Mouse (Mus musculus): ENCODE data around the gene Rarres2. TPM values are rescaled to one million over a fixed set of nuclear protein-coding genes. Genes with fewer than 3 reads are reported as not detected.

Gene Rarres2
- total and polyA plus RNA-seq, 2 experiments from 2014 or later: 65.7 to 72.8 TPM

DNA sequence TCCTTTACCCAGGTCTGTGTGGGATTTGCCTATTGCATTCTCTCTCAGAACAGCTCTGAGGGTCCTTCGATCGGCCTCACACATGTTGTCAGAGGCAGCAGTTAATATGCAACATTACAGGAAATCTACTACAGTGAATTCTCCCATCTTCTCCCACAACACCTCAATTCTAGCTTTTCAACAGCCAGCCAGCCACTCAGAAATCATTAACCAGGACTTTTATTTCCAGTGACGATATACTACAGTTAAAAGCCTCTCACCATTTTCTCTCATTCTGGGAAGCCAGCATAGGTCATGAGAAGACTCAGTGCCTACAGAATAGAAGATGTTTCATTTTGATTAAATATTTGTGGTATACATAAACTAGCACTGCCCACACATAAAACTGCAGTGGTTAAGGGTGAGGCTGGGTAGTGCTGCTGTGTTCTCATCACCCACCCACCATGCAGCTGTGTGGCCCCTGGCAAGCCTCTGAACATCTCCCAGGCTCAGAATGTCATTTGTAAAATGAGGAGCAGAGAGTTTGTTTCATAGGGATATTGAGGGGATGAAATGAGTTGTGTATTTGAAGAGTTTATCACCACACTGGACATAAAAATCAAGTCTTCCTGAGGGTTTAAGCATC lies 18.7 kb upstream of the Rarres2 start:
- Histone ChIP-seq H3K36me3 (replicated peaks; ENCODE audit: control insufficient read depth, insufficient read depth, low read length) (peaks cover 7% of the 10 kb centered on the region), H3K4me3 (ENCODE audit: low read depth, low read length) (no peak overlapping the region), H3K9ac (replicated peaks; ENCODE audit: low read depth, low read length) (no peak overlapping the region), H3K4me1 (ENCODE audit: control insufficient read depth, insufficient read depth) (peaks cover 30% of the 10 kb centered on the region), H3K27ac (ENCODE audit: low read depth) (no peak overlapping the region), H3K27me3 (ENCODE audit: control insufficient read depth, insufficient read depth, low read length) (no peaks in the 10 kb centered on the region), H3K9me3 (replicated peaks; ENCODE audit: control insufficient read depth, low read length) (no peaks in the 10 kb centered on the region), H3K4me2 (ENCODE audit: low read depth, low read length) (no peak overlapping the region)
- ATAC-seq (ENCODE audit: insufficient read depth, low read depth): no peak
- no peak for TF ChIP-seq EP300 (IDR thresholded peaks at IDR 0.05; ENCODE audit: low read depth)
- no peak for TF ChIP-seq CTCF (IDR thresholded peaks at IDR 0.05; ENCODE audit: low read depth)
- WGBS: 85% methylated on average over 3 of the region's 3 CpGs
- DNase-seq (ENCODE audit: low spot score): no peak

DNA sequence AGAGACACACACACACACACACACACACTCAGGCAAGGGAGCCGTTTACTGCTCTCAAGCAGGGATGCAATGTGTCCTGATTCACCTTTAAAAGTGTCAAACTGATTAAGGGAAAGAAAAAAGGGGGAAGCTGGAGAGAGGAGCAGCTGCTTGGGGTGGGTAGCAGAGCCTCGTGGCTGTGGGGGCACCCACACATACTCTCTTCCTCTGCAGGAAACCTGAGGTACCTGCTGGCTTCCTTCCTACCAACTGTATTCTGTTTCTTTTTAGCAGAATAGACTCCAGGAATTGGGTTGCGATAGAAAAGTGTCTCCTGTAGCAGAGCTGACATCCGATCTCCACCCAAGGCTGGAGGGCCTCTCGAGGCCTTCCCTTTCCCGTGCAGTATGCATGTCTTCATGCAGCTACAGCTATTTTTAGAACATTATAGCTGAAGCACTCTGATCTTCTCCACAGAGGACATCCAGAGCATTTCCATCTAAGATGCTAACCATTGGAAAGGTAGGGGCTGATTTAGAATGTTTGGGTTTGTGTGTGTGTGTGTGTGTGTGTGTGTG lies 16.7 kb upstream of the Rarres2 start, which contains the start of gene Gm45021:
TSS of gene Gm45021 (plus strand) at position 417 of the 557 bp plus-strand sequence.
- Histone ChIP-seq H3K4me1 (ENCODE audit: control insufficient read depth, insufficient read depth) (peaks cover 17% of the 10 kb centered on the region), H3K36me3 (replicated peaks; ENCODE audit: control insufficient read depth, insufficient read depth, low read length) (no peaks in the 10 kb centered on the region), H3K9me3 (replicated peaks; ENCODE audit: control insufficient read depth, low read length) (no peaks in the 10 kb centered on the region), H3K27me3 (ENCODE audit: control insufficient read depth, insufficient read depth, low read length) (no peaks in the 10 kb centered on the region), H3K4me2 (ENCODE audit: low read depth, low read length) (no peak within 1 kb of the TSS), H3K4me3 (ENCODE audit: low read depth, low read length) (no peak within 1 kb of the TSS), H3K27ac (ENCODE audit: low read depth) (peak within 1 kb of the TSS; percentile 80), H3K9ac (replicated peaks; ENCODE audit: low read depth, low read length) (no peak within 1 kb of the TSS; the same call in 1 of the 2 replicates)
- no peak for ATAC-seq (ENCODE audit: insufficient read depth, low read depth)
- no peak for TF ChIP-seq EP300 (IDR thresholded peaks at IDR 0.05; ENCODE audit: low read depth)
- TF ChIP-seq CTCF (IDR thresholded peaks at IDR 0.05; ENCODE audit: low read depth): no peak
- peak; percentile 73 for DNase-seq (ENCODE audit: low spot score)
- WGBS: 11% methylated on average over 6 of the region's 6 CpGs

DNA sequence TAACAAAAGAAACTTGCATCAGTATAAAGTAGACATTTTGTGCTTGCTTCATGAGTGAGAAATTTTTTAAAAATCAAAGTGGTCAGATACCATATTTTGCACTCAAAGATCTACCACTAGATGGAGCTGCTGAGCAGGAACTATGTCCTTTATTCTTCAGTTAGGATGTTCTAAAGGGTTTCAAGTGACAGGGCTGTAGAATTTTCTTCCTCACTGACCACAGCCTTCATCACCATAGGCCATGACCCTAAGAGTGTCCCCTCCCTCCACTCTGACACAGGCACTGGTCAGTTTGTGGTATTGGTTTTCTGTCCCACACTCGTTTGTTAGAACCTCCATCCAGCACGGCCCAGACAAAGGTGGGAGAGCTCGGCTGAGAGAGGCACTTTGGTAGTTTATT lies 9.4 kb upstream of the Rarres2 start:
- H3K36me3 ChIP-seq (replicated peaks; ENCODE audit: control insufficient read depth, insufficient read depth, low read length): no peaks in the 10 kb centered on the region
- no peak for TF ChIP-seq EP300 (IDR thresholded peaks at IDR 0.05; ENCODE audit: low read depth)
- TF ChIP-seq CTCF (IDR thresholded peaks at IDR 0.05; ENCODE audit: low read depth): peak; percentile 69
- H3K27ac ChIP-seq (ENCODE audit: low read depth): no peak overlapping the region
- H3K9me3 ChIP-seq (replicated peaks; ENCODE audit: control insufficient read depth, low read length): no peaks in the 10 kb centered on the region
- no peak overlapping the region for H3K9ac ChIP-seq (replicated peaks; ENCODE audit: low read depth, low read length)
- DNase-seq (ENCODE audit: low spot score): peak; percentile 53
- H3K4me3 ChIP-seq (ENCODE audit: low read depth, low read length): no peak overlapping the region
- ATAC-seq (ENCODE audit: insufficient read depth, low read depth): peak; percentile 42; the same call in 1 of the 2 replicates
- H3K4me1 ChIP-seq (ENCODE audit: control insufficient read depth, insufficient read depth): peaks cover 26% of the 10 kb centered on the region
- no peak overlapping the region for H3K4me2 ChIP-seq (ENCODE audit: low read depth, low read length)
- H3K27me3 ChIP-seq (ENCODE audit: control insufficient read depth, insufficient read depth, low read length): no peaks in the 10 kb centered on the region
- 50% methylated on average over 3 of the region's 3 CpGs for WGBS

DNA sequence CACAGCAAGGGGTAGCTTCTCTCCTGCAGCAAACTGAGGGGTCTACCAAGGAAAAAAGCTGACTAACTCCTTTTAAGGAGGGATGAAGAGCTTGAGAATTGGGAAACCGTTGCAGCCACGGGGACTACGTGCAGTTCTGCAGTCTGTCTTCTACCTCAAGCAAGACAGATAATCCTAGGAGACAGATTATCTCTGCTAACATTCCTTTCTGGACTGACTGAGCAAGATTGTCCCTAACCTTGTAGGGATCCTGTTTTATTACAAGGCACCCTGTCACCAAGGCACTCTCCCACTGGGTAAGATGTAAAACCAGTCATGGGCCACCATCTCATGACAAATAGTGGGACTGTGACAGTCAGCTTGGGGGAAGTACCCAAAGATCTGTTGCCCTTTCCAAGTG lies 8.7 kb upstream of the Rarres2 start:
- no peaks in the 10 kb centered on the region for H3K27me3 ChIP-seq (ENCODE audit: control insufficient read depth, insufficient read depth, low read length)
- TF ChIP-seq EP300 (IDR thresholded peaks at IDR 0.05; ENCODE audit: low read depth) (no peak), CTCF (IDR thresholded peaks at IDR 0.05; ENCODE audit: low read depth) (no peak)
- H3K4me2 ChIP-seq (ENCODE audit: low read depth, low read length): no peak overlapping the region
- H3K4me3 ChIP-seq (ENCODE audit: low read depth, low read length): no peak overlapping the region
- no peaks in the 10 kb centered on the region for H3K36me3 ChIP-seq (replicated peaks; ENCODE audit: control insufficient read depth, insufficient read depth, low read length)
- no peak overlapping the region for H3K9ac ChIP-seq (replicated peaks; ENCODE audit: low read depth, low read length)
- no peak for DNase-seq (ENCODE audit: low spot score)
- ATAC-seq (ENCODE audit: insufficient read depth, low read depth): no peak
- H3K4me1 ChIP-seq (ENCODE audit: control insufficient read depth, insufficient read depth): peaks cover 26% of the 10 kb centered on the region
- peak overlapping the region; percentile 40 for H3K27ac ChIP-seq (ENCODE audit: low read depth)
- 13% methylated on average over 3 of the region's 3 CpGs for WGBS
- H3K9me3 ChIP-seq (replicated peaks; ENCODE audit: control insufficient read depth, low read length): no peaks in the 10 kb centered on the region

DNA sequence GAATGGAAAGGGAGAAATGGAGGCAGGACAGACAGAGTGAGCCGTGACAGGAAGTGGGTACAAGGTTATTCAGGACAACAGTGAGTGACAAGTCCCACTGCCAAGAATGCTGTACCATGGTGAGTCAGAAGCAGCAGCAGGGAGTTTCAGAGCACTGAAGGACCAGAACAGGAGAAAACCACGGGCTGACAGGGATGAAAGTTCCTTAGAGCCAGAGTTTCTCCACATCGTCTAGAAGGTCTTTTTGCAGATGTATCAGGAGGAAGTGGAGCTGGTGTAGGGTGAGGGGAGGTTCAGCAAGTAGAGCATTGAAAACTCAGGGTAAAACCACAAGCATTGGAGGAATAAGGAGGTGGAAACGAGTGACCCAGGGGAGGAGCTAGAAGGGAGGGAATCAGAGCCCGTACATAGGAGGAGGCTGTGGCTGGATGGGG lies 6.6 kb upstream of the Rarres2 start:
- Histone ChIP-seq H3K4me1 (ENCODE audit: control insufficient read depth, insufficient read depth) (peaks cover 26% of the 10 kb centered on the region), H3K9me3 (replicated peaks; ENCODE audit: control insufficient read depth, low read length) (no peaks in the 10 kb centered on the region), H3K4me2 (ENCODE audit: low read depth, low read length) (peak overlapping the region; percentile 44), H3K27ac (ENCODE audit: low read depth) (peak overlapping the region; percentile 79), H3K27me3 (ENCODE audit: control insufficient read depth, insufficient read depth, low read length) (no peaks in the 10 kb centered on the region), H3K4me3 (ENCODE audit: low read depth, low read length) (no peak overlapping the region), H3K36me3 (replicated peaks; ENCODE audit: control insufficient read depth, insufficient read depth, low read length) (no peaks in the 10 kb centered on the region), H3K9ac (replicated peaks; ENCODE audit: low read depth, low read length) (no peak overlapping the region; the same call in 1 of the 2 replicates)
- WGBS: 7% methylated on average over 5 of the region's 5 CpGs
- ATAC-seq (ENCODE audit: insufficient read depth, low read depth): peak; percentile 64; the same call in 1 of the 2 replicates
- DNase-seq (ENCODE audit: low spot score): peak; percentile 52
- TF ChIP-seq CTCF (IDR thresholded peaks at IDR 0.05; ENCODE audit: low read depth) (no peak), EP300 (IDR thresholded peaks at IDR 0.05; ENCODE audit: low read depth) (no peak)
